Mouse (Mus musculus) heart, adult 9 months (tissue): ENCODE data around the gene Cfap161.

Experiments
- DNase-seq, 2 experiments: peaks; one replicate each; pipeline ENCODE4 v3.0.0; 2022; ENCODE audit warnings: low spot score in 2 of 2

The Cfap161 gene

DNA sequence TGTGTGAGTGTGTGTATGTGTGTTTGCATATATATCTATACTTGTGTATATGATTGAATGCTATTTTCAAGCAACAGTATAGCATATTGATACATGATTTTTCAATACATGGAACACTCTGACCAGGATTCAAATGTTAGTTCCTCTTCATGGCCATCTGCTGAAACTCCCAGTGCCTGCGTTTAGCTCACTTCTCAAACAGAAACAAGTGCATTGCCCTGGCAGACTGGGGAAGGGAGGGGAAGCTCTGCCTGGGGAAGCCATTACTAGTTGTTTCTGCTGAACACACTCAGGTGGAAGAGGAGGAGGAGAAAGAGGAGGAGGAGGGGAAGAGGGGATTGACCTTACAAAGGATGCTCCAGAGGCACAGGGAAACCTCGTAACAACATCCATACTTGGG is 52.7 kb downstream of the Cfap161 start:
- no peak for DNase-seq

DNA sequence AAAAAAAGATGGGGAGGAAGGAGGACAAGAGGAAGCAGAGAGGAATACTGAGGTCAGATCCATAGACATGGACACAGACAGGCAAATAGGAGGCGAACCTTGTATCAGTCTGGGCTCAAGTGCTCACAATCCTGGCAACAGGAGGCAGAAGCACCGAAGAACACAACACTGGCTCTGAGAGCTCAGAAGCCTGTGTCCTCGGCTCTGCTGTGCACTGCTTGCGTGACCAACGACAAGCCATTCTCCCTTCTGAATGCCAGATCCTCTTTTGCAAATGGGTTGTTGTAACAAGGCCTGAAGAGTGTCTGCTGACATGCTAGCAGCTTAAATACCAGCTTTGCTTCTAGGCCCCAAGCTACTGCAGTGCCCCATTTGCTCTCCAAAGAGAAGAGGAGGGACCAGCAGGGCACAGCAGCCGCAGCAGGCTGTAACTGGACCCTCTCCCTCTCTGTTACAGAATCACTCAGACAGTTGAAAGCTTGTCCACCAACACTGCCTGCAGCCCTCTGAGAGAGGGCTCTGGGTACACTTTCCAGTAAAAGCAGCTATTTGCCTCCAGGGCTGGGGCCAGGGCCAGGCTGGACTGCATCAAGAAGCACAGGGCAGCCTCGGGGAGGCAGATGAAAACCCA is 54.9 kb downstream of the Cfap161 start:
- DNase-seq = no peak

DNA sequence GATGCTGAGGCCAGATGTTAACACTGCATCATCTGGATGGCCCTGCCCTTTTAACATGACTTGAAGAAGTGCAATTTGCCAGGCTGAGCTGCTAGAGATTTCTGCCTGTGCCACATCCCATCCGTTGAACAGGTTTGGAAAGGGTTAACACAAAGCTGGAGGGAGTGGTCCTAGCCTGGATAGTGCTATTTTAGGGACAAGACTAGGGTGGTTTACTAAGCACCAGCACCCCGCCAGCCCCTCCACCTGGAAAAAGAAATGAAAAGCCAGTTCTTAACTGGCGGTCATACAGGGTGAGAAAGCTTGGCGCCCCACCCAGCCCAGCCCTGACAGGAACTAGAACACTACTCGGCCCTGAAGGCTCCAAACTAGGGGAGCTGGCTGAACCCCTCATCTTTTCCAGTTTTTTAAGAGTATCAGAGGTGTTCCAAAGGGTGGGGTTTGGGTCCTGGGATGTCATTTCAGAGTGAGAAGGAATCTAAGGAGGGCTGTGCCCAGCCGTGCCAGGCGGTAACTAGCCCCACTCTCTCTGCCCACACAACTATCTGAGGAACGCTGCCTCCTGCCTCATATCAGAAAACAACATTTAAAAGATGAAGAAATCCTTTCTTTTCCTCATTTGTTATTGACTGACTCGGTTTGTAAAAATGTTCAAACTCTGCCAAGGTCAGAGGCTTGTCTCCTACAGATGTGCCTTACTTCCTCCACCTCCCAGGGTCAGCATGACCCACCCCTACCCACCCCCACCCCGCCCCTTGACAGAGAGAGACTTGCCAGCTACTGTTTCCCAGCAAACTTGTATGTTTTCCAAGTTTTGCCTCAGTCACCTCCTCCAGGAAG is 55.8 kb downstream of the Cfap161 start:
- no peak for DNase-seq

DNA sequence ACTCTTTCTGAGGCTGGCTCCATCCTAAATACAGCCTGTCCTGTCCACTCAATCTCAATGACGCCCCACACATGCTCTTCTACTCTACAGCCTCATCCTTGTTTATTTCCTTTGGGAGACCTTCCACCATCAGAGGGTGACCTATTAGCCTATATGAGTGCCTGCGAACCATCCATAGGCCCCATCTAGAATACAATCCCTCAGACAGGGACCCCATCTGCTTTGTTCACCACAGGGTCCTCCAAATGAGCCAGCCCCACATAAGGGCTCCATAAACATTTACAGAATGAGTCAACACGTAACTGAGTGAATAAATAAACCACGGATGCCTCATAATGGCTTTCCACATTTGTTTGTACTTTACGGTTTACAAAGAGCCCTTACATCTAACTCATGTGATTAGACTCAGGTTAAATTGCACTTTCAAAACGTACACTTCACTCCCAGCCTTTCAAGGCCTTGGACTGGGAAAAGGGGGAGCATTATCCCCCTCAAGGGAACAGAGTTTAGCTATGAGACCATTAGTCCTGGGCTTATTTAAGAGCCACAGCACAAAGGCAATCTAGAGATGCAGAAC is 56.7 kb downstream of the Cfap161 start:
- DNase-seq = no peak

DNA sequence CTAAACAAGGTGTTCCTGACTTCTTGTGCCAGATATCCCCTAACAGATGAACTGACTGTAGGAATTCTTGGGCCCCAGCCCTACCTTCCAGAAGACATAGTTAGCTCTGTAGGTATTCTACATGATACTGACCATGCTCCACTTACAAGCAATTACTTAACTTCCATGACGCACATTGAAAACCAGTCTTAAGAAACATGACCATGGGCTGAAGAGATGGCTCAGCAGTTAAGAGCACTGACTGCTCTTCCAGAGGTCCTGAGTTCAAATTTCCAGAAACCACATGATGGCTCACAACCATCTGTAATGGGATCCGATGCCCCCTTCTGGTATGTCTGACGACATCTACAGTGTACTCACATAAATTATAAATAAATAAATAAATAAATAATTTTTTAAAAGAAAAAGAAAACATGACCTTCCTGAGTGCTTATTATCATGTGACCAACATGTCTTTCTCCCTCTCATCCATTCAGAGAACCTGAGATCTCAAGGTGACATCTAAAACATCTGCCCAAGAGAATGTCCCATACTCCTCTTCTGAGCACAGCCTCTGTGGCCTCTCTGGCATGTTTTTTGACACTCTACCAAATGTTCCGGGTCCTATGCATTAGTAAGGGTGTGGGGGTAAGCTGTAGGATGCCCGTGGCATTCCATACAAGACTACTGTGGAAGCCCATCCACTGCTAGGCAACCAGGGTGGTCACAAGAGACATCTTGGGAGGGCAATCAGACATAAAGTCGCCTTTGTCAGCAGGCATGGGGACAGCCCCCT is 58.2 kb downstream of the Cfap161 start:
- no peak for DNase-seq

DNA sequence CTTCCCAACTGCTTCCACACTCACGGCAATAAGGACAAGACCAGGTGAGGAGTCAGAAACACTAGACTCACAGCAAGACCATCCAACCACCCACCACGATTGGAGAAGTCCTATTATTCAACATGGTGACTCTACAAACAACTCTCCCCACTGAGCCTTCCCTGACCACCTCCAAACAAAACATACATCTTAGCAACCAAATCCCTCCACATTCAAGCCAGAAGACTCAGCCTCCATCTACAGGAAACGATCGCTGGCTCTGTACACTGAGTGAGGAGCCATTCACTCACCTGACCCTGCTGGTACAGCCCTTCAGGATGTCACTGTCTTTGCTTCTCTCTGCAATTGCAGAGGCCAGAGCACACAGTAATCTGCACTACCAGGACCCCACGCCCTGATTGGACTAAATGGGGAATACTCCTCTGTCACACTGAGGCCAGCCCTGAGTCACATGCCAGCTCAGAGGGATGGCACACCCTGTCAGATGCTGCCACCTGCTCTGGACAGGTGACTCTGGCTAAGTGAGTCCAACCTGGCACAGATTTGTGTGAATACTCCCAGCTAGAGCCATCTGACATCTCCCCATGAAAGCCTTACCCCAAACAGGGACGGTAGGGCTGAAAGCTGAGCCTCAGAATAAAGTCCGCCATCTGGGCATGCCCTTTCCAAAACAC is 59.4 kb downstream of the Cfap161 start:
- no peak for DNase-seq

DNA sequence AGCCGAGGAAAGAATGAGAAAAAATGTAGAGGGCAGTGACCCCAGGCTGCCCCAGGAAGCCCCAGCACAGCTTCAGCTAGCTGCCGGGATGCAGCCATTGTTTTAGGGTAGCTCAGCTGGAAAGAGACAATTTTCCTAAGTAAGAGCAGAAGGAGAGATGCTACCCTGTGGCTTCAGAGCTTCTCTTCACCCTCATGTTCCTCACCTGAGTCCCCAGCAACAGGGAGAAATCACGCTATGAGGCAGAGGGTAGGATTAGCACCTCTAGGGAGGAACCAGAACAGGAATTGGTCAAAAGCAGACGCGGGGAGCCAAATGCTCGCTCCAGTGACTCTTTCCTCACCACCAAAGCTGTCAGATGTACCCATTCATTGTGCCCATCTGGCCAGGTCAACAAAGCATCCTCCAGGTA is 60.0 kb downstream of the Cfap161 start:
- DNase-seq = no peak

DNA sequence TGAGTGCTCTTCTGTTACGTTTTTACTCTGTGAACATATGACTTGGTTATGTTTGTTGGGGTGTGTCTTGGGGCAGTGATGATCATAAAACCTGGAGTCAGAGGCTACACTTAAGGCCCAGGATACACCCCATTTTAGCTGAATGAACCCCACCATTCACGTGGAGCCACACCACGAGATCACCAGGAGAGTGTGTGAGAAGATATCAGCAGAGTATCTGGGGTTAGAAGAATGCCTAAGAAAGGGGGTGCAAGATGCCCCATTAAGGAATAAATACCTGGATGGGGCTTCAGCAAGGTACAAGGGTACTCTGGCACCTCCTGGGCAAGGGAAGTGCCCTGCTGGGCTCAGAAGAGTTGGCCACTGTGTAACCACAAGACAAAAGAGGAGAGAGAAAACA is 60.4 kb downstream of the Cfap161 start:
- DNase-seq = no peak

DNA sequence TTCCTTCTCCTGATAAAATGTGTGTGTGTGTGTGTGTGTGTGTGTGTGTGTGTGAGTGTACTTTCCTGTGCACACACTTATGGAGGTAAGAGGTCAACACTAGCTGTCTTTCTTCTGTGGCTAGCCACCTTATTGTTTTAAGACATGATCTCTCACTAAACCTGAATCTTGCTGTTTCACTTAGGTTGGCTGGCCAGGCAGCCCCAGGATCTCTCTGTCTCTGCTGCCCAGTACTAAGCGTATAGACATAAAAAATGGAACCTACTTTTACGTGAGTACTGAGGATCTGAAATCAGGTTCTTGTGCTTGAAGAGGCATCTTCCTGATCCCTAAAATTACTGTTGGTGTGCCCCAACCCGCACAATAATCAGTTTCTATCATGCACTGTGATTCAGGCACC is 61.9 kb downstream of the Cfap161 start:
- no peak for DNase-seq

DNA sequence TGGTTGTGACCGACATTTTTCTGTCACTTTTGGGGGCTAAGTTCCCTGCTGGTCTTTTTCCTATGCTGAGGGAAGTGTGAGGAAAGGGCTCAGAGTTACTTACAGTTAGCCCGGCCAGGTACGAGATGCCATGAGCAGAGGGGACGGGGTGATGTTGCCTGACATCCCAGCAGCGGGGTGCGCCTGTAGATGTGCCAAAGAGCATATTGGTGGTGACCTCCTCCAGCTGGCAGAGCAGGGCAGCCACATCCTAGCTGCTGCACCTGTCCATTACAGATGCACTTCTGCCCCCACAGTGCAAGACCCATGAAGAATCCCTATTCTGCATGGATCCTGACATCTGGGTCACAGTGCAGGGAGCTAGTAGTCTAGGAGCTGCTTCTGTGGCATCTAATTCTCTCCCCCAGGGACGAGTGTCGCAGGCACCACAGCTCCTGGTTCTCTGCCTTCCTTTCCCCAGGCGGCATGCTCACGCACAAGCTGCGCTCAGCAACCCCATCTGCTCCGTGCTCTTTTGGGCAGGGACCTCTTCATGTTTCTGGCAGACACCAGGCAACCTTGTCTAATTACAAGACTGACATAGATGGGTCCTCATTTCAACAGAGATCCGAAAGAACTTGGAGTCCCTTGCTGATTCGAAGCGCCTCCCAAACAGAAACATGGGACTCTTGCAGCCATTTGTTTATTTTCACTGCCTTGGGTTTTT is 62.6 kb downstream of the Cfap161 start:
- DNase-seq = no peak

DNA sequence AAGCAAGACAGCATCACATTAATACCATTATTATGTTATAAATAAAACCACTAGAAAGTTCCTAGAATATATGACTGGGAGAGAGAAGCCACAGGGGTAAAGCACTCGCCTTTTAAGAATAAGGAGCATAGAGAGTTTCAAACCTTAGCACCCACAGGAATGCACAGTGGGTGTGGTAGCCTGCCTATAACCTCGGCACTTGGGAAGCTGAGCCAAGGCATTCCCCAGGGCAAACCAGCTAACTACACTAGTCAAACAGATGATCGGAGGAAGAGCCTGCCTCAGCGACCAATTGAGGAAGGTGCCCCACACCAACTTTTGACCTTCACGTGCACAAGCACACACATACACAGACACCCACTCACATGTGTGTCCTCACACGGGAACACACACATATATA is 63.4 kb downstream of the Cfap161 start:
- no peak for DNase-seq

DNA sequence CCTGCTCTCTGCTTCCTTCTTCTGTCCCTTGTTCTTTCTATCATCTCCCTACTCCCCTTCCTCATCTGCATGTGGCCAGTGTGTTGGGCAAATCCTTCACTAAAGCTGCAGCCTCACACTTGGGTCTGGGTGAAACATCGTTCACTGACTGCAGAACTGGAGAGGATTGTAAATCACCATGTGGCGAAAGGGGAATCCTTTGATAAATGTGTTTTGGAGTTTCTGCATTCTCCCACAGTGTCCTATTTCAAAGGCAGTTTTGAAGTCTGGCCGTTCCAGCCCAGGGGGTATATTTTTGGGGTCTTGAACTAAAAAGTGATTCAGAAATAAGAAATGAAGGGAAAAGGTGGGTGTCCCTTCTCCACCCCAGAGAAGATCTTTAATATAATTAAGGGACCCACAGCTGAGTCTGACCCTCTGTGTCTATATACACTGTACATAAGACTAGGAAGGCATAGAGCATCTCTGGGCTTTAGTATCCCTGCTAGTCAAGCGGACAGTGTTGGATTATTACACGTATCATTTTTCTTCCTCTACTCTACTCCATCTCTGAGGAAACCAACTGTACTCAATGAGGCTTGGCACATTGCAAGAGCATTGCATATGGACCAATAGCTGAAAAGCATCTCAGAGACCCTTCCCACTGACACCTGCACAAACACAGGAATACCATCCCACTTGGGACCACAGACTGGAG is 67.6 kb downstream of the Cfap161 start:
- DNase-seq = no peak

DNA sequence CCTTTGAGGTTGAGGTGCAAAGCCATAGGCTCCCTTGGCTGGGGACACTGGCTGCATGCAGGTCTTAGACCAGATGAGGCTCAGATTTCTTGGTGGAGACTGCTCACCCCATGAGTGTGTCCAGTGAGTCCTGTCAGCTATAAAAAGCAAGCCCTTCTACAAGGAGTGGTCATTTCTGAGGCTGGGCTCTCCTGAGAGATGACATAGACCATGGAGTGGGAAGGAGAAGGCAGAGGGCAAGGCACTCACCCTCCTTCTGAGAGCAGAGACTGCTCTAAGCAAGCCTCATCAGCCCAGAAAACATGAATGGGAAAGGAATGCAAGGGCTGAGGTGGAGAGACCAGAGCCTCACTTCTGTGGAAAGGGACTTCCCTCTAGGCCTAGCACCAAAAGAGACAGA is 68.9 kb downstream of the Cfap161 start:
- no peak for DNase-seq

DNA sequence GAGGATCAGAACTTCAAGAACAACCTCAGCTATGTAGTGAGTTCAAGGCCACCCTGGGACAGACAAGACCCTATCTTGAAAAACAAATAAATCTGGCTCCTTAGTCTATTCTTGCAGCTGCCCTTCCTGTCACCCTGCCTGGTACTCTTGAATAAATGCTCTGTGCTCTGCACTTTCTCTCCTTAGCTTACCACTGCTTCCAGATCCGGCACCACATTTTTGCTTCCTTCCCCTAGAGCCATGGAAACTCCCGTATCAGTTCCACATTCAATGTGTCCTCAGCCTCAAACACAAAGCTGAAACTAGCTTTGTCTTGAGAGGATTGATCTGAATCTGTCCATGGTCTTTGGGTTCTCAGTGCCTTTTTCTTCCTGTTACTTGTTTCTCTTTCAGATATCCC is 70.1 kb downstream of the Cfap161 start:
- DNase-seq = no peak
